In genomic region chr7:126725667-126726066, GRCm38 (mm10) we compare ENCODE assay signal across 14 mouse cellular contexts.
"Had no signal": no experiment of that assay in that cellular context is flagged by ENCODE, and none has a peak within 500 bp of the region (broad histone marks: within the 10 kb centered on the region; RNA-seq: fewer than 3 reads in every experiment).

No protein-coding gene starts in this region.

- H3K4me1 ChIP-seq: intestine, embryonic 15.5 days; kidney, embryonic 15.5 days; limb, embryonic 15.5 days; liver, embryonic 12.5 days; lung, embryonic 15.5 days; midbrain, embryonic 10.5 days; midbrain, embryonic 15.5 days; neural tube, embryonic 13.5 days had no signal

- ATAC-seq: intestine, embryonic 15.5 days; liver, embryonic 12.5 days; midbrain, embryonic 15.5 days had no signal

- H3K36me3 ChIP-seq: intestine, embryonic 15.5 days; kidney, embryonic 15.5 days; limb, embryonic 15.5 days; liver, embryonic 12.5 days; lung, embryonic 15.5 days; midbrain, embryonic 10.5 days; midbrain, embryonic 15.5 days; neural tube, embryonic 13.5 days had no signal

- H3K4me3 ChIP-seq: intestine, embryonic 15.5 days; kidney, embryonic 15.5 days; limb, embryonic 15.5 days; liver, embryonic 12.5 days; lung, embryonic 15.5 days; midbrain, embryonic 10.5 days; midbrain, embryonic 15.5 days; neural tube, embryonic 13.5 days had no signal

- H3K9me3 ChIP-seq: intestine, embryonic 15.5 days; kidney, embryonic 15.5 days; limb, embryonic 15.5 days; lung, embryonic 15.5 days; midbrain, embryonic 10.5 days; midbrain, embryonic 15.5 days; neural tube, embryonic 13.5 days had no signal

- H3K27me3 ChIP-seq: intestine, embryonic 15.5 days; kidney, embryonic 15.5 days; limb, embryonic 15.5 days; liver, embryonic 12.5 days; lung, embryonic 15.5 days; midbrain, embryonic 15.5 days; neural tube, embryonic 13.5 days had no signal

- DNase-seq: kidney, adult 2 months; kidney, postnatal 14 days; lung, postnatal 4 days; right cerebral cortex, postnatal 25 days; thymus, postnatal 4 days had no signal

- H3K27ac ChIP-seq: intestine, embryonic 15.5 days; kidney, embryonic 15.5 days; limb, embryonic 15.5 days; liver, embryonic 12.5 days; lung, embryonic 15.5 days; midbrain, embryonic 10.5 days; midbrain, embryonic 15.5 days; neural tube, embryonic 13.5 days; stomach, postnatal 0 days had no signal
